Mouse (Mus musculus): ENCODE measurements around the gene Atp5s. TPM values are rescaled to one million over a fixed set of nuclear protein-coding genes. Genes with fewer than 3 reads are reported as not detected.

Atp5s gene
- polyA plus RNA-seq, 1 experiment from 2014 or later: 18.5 TPM

DNA sequence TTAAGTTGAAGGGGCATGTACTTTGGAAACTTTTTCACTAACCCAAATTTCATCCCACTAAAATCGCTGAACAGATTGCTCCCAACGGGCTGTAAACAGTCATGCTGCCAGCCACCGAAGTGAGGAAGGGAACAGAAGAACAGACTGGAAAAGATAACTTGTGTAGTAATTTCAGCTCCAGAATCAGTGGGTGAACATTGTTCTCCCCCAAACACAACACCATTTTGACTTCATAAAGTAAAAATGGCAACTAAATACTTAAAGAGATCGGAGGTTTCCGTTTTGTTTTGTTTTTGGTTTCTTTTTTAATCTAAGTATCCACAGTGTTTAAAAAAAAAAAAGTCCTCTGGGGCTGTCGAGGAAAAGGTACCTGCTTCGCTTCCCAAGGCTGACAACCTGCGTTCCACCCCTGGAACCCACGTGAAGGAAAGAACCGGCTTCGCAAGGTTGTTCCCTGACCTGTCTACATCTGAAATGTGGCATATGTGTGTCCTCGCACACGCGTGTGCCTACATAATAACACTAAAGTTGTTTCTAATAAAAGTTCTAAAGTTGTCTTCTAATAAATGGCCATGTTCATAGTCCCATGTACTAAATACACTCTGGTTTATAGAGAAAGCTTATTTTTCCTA is 41.8 kb upstream of the Atp5s start:
- TF ChIP-seq CTCF (IDR thresholded peaks at IDR 0.05): no peak
- TF ChIP-seq EP300 (IDR thresholded peaks at IDR 0.05): no peak
- 35% methylated on average over 14 of the region's 14 CpGs for WGBS
- Histone ChIP-seq H3K9ac (replicated peaks; ENCODE audit: low read depth) (no peak overlapping the region), H3K36me3 (ENCODE audit: insufficient read depth, low read length) (no peaks in the 10 kb centered on the region), H3K4me3 (ENCODE audit: low read depth, low read length) (peak overlapping the region; percentile 98; the same call in 1 of the 2 replicates), H3K4me2 (replicated peaks; ENCODE audit: low read depth, low read length) (peak overlapping the region; percentile 76), H3K4me1 (ENCODE audit: insufficient read depth, low read depth, low read length) (peaks cover 5% of the 10 kb centered on the region; the same call in 1 of the 2 replicates), H3K27ac (ENCODE audit: low read length) (peak overlapping the region; percentile 99), H3K9me3 (ENCODE audit: low read length) (no peaks in the 10 kb centered on the region), H3K27me3 (replicated peaks; ENCODE audit: insufficient read depth, low read length) (no peaks in the 10 kb centered on the region)
- ATAC-seq: no peak
- DNase-seq (ENCODE audit: low spot score): peak; percentile 18

DNA sequence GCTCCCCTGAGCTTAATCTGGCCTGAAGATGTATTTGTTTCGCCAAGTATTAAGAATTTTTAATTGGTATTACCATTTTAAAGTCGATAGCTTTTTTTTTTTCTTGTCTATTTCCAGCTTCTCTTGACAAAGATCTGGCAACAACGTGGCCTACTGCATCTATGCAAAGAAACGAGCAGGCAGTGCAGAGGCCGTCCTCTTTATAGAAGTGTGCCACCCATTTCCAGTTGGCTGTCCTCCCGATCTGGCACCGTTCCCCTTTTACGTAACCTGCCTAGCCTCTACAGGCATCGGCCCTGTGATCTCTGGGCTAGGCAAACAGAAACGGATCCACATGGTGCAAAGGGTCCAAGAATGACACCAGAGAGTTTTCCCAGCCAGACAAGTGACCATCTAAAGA is 41.2 kb upstream of the Atp5s start:
- no peaks in the 10 kb centered on the region for H3K9me3 ChIP-seq (ENCODE audit: low read length)
- DNase-seq (ENCODE audit: low spot score) (peak; percentile 89), ATAC-seq (peak; percentile 36)
- peak overlapping the region; percentile 76 for H3K4me2 ChIP-seq (replicated peaks; ENCODE audit: low read depth, low read length)
- no peak for TF ChIP-seq CTCF (IDR thresholded peaks at IDR 0.05)
- no peak for TF ChIP-seq EP300 (IDR thresholded peaks at IDR 0.05)
- H3K27me3 ChIP-seq (replicated peaks; ENCODE audit: insufficient read depth, low read length): no peaks in the 10 kb centered on the region
- H3K36me3 ChIP-seq (ENCODE audit: insufficient read depth, low read length): no peaks in the 10 kb centered on the region
- H3K4me1 ChIP-seq (ENCODE audit: insufficient read depth, low read depth, low read length): peaks cover 5% of the 10 kb centered on the region; the same call in 1 of the 2 replicates
- no peak overlapping the region for H3K9ac ChIP-seq (replicated peaks; ENCODE audit: low read depth)
- 15% methylated on average over 10 of the region's 10 CpGs for WGBS
- 0 out of 2 replicates have a peak overlapping the region, but pooled peaks have one; percentile 99 for H3K27ac ChIP-seq (ENCODE audit: low read length)
- no peak overlapping the region for H3K4me3 ChIP-seq (ENCODE audit: low read depth, low read length)

- 13% methylated on average over 2 of the region's 2 CpGs for WGBS
- H3K4me3 ChIP-seq (ENCODE audit: low read depth, low read length): no peak overlapping the region
- H3K4me2 ChIP-seq (replicated peaks; ENCODE audit: low read depth, low read length): no peak overlapping the region
- 0 out of 2 replicates have a peak, but pooled peaks cover 1% of the 10 kb centered on the region for H3K4me1 ChIP-seq (ENCODE audit: insufficient read depth, low read depth, low read length)
- no peak overlapping the region for H3K9ac ChIP-seq (replicated peaks; ENCODE audit: low read depth)
- no peaks in the 10 kb centered on the region for H3K27me3 ChIP-seq (replicated peaks; ENCODE audit: insufficient read depth, low read length)
- ATAC-seq (peak; percentile 40), DNase-seq (ENCODE audit: low spot score) (peak; percentile 71)
- no peaks in the 10 kb centered on the region for H3K9me3 ChIP-seq (ENCODE audit: low read length)
- 0 out of 2 replicates have a peak overlapping the region, but pooled peaks have one; percentile 5 for H3K27ac ChIP-seq (ENCODE audit: low read length)
- TF ChIP-seq EP300 (IDR thresholded peaks at IDR 0.05): no peak
- no peak for TF ChIP-seq CTCF (IDR thresholded peaks at IDR 0.05)
- no peaks in the 10 kb centered on the region for H3K36me3 ChIP-seq (ENCODE audit: insufficient read depth, low read length)
These were observed 36.4 kb upstream of the Atp5s start for GRCm38 (mm10) chr12:69688368-69688767.

- Histone ChIP-seq H3K9me3 (ENCODE audit: low read length) (no peaks in the 10 kb centered on the region), H3K27ac (ENCODE audit: low read length) (0 out of 2 replicates have a peak overlapping the region, but pooled peaks have one; percentile 20), H3K36me3 (ENCODE audit: insufficient read depth, low read length) (no peaks in the 10 kb centered on the region), H3K4me2 (replicated peaks; ENCODE audit: low read depth, low read length) (no peak overlapping the region), H3K4me1 (ENCODE audit: insufficient read depth, low read depth, low read length) (no peaks in the 10 kb centered on the region), H3K4me3 (ENCODE audit: low read depth, low read length) (no peak overlapping the region), H3K9ac (replicated peaks; ENCODE audit: low read depth) (no peak overlapping the region), H3K27me3 (replicated peaks; ENCODE audit: insufficient read depth, low read length) (no peaks in the 10 kb centered on the region)
- TF ChIP-seq CTCF (IDR thresholded peaks at IDR 0.05) (no peak), EP300 (IDR thresholded peaks at IDR 0.05) (no peak)
- ATAC-seq (no peak), DNase-seq (ENCODE audit: low spot score) (no peak)
These were observed 35.7 kb upstream of the Atp5s start for GRCm38 (mm10) chr12:69689094-69689493.

- no peaks in the 10 kb centered on the region for H3K4me1 ChIP-seq (ENCODE audit: insufficient read depth, low read depth, low read length)
- TF ChIP-seq CTCF (IDR thresholded peaks at IDR 0.05) (no peak), EP300 (IDR thresholded peaks at IDR 0.05) (no peak)
- 78% methylated on average over 4 of the region's 4 CpGs for WGBS
- no peaks in the 10 kb centered on the region for H3K36me3 ChIP-seq (ENCODE audit: insufficient read depth, low read length)
- H3K9ac ChIP-seq (replicated peaks; ENCODE audit: low read depth): no peak overlapping the region
- H3K27me3 ChIP-seq (replicated peaks; ENCODE audit: insufficient read depth, low read length): no peaks in the 10 kb centered on the region
- no peak for DNase-seq (ENCODE audit: low spot score)
- no peak overlapping the region for H3K4me3 ChIP-seq (ENCODE audit: low read depth, low read length)
- no peaks in the 10 kb centered on the region for H3K9me3 ChIP-seq (ENCODE audit: low read length)
- ATAC-seq: no peak
- no peak overlapping the region for H3K4me2 ChIP-seq (replicated peaks; ENCODE audit: low read depth, low read length)
- H3K27ac ChIP-seq (ENCODE audit: low read length): no peak overlapping the region
These were observed 34.0 kb upstream of the Atp5s start for GRCm38 (mm10) chr12:69690714-69691113.

DNA sequence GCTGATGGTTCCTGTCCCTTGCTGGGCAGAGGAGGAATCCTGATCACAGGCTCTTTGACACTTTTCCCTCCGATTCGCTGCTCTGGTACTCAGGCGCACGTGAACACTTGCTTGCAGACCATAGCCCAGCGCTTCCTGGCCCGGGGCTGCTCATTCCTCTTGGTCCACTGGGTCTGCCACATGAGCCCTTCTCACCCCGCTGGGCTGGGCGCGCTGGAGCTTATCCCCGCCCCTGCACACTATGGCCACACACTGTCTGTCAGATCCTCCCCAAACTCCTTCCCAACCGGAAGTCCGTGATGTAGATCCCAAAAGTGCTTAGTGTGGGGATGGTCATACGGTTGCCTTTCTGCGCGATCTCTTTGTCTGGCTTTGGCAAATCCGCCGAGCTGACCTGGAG is 31.3 kb upstream of the Atp5s start:
- DNase-seq (ENCODE audit: low spot score) (no peak), ATAC-seq (no peak)
- Histone ChIP-seq H3K27ac (ENCODE audit: low read length) (no peak overlapping the region), H3K4me3 (ENCODE audit: low read depth, low read length) (no peak overlapping the region), H3K9me3 (ENCODE audit: low read length) (no peaks in the 10 kb centered on the region), H3K36me3 (ENCODE audit: insufficient read depth, low read length) (no peaks in the 10 kb centered on the region), H3K4me1 (ENCODE audit: insufficient read depth, low read depth, low read length) (no peaks in the 10 kb centered on the region), H3K4me2 (replicated peaks; ENCODE audit: low read depth, low read length) (no peak overlapping the region), H3K9ac (replicated peaks; ENCODE audit: low read depth) (no peak overlapping the region), H3K27me3 (replicated peaks; ENCODE audit: insufficient read depth, low read length) (no peaks in the 10 kb centered on the region)
- WGBS: 88% methylated on average over 17 of the region's 17 CpGs
- TF ChIP-seq CTCF (IDR thresholded peaks at IDR 0.05) (no peak), EP300 (IDR thresholded peaks at IDR 0.05) (no peak)

All from lung, postnatal 0 days (tissue).